Mouse (Mus musculus) gastrocnemius, adult 2 months (tissue): ENCODE measurements around the gene Cops9. TPM values are rescaled to one million over a fixed set of nuclear protein-coding genes. Genes with fewer than 3 reads are reported as not detected.

Source experiments
- DNase-seq: peaks from one replicate; pipeline ENCODE4 v3.0.0; 2022
- H3K27ac ChIP-seq: fragments of 200-600 bp; 2 replicates; pipeline ENCODE4 v1.8.1; 2022; ENCODE audit warnings: mild to moderate bottlenecking
- H3K4me3 ChIP-seq: fragments of 200-600 bp; 2 replicates; pipeline ENCODE4 v1.8.1; 2022; ENCODE audit warnings: mild to moderate bottlenecking, moderate library complexity
- CTCF ChIP-seq: fragments of 200-600 bp; IDR thresholded peaks from 2 replicates; pipeline ENCODE4 v1.8.1; 2022; ENCODE audit warnings: antibody characterized with exemption, mild to moderate bottlenecking, moderate library complexity
- intact Hi-C: fragments of 180-260 bp; cut with DNase I; formaldehyde crosslinking; loops from one replicate; pipeline ENCODE4 v1.15.1; 2025
- long read RNA-seq, 2 experiments: library from polyadenylated mRNA; stranded (forward); transcript quantifications; one replicate each; pipeline ENCODE4 v2.0.0; 2021
- total RNA-seq, 2 experiments: library from RNA; stranded (reverse); gene quantifications; 2 replicates each; pipeline ENCODE4 v1.2.3; 2021

Cops9 gene
- 100 to 1,000 TPM; 171 to 192 TPM for total RNA-seq
- long read RNA-seq, experiment 1, transcript Cops9-201 (3 exons, 438 nt) = major isoform, 50 of 53 reads
- long read RNA-seq, experiment 1, partial matches to known transcripts = 1 of 53 reads
- long read RNA-seq, experiment 1, other reads (novel, unspliced or antisense) = 0 of 53 reads
- long read RNA-seq, experiment 2, transcript Cops9-201 (3 exons, 438 nt) = major isoform, 74 of 76 reads
- long read RNA-seq, experiment 2, partial matches to known transcripts = 1 of 76 reads
- long read RNA-seq, experiment 2, other reads (novel, unspliced or antisense) = 1 of 76 reads

- TF ChIP-seq CTCF = no peak
- Histone ChIP-seq H3K4me3 (peak within 1 kb of the TSS; percentile 91), H3K27ac (peak within 1 kb of the TSS; percentile 89)
- intact Hi-C loops = no loop called here
- DNase-seq = peak; percentile 95
Observed at GRCm38 (mm10) chr1:92641514-92642272, at the start of gene Cops9. TSS of gene Cops9 (minus strand) at chr1:92641985.

- intact Hi-C loops = no loop called here
- no peak overlapping the region for H3K27ac ChIP-seq
- no peak for TF ChIP-seq CTCF
- no peak for DNase-seq
- no peak overlapping the region for H3K4me3 ChIP-seq
Observed at GRCm38 (mm10) chr1:92691166-92691844, 49.5 kb upstream of the Cops9 start.

- intact Hi-C loops = no loop called here
- DNase-seq = no peak
- Histone ChIP-seq H3K27ac (no peak overlapping the region), H3K4me3 (no peak overlapping the region)
- no peak for TF ChIP-seq CTCF
Observed at GRCm38 (mm10) chr1:92686994-92687393, 45.2 kb upstream of the Cops9 start.

GRCm38 (mm10) chr1:92683151-92683550 lies 41.4 kb upstream of the Cops9 start:
- no peak overlapping the region for H3K4me3 ChIP-seq
- peak overlapping the region; percentile 25 for H3K27ac ChIP-seq
- intact Hi-C loops = no loop called here
- DNase-seq = peak; percentile 58
- no peak for TF ChIP-seq CTCF

GRCm38 (mm10) chr1:92680668-92681603 lies 39.2 kb upstream of the Cops9 start:
- intact Hi-C loops = no loop called here
- Histone ChIP-seq H3K27ac (peak overlapping the region; percentile 53; the same call in 1 of the 2 replicates), H3K4me3 (no peak overlapping the region)
- peak; percentile 59 for DNase-seq
- TF ChIP-seq CTCF = no peak; the same call in 1 of the 2 replicates

GRCm38 (mm10) chr1:92678757-92679156 lies 37.0 kb upstream of the Cops9 start:
- no peak for TF ChIP-seq CTCF
- no peak for DNase-seq

GRCm38 (mm10) chr1:92676676-92676975 lies 34.8 kb upstream of the Cops9 start:
- Histone ChIP-seq H3K27ac (no peak overlapping the region), H3K4me3 (no peak overlapping the region)
- TF ChIP-seq CTCF = no peak
- no peak for DNase-seq
- intact Hi-C loops = no loop called here

More at GRCm38 (mm10) chr1:92678757-92679156, 37.0 kb upstream of the Cops9 start:
- no peak overlapping the region for H3K27ac ChIP-seq
- no peak overlapping the region for H3K4me3 ChIP-seq
- intact Hi-C loops = no loop called here

GRCm38 (mm10) chr1:92675932-92676675 lies 34.3 kb upstream of the Cops9 start:
- no peak for TF ChIP-seq CTCF
- Histone ChIP-seq H3K27ac (no peak overlapping the region), H3K4me3 (no peak overlapping the region)
- no peak for DNase-seq
- intact Hi-C loops = no loop called here

- intact Hi-C loops = no loop called here
- DNase-seq = no peak
- Histone ChIP-seq H3K4me3 (no peak overlapping the region), H3K27ac (no peak overlapping the region)
- TF ChIP-seq CTCF = no peak
Observed at GRCm38 (mm10) chr1:92673258-92673782, 31.5 kb upstream of the Cops9 start.

- TF ChIP-seq CTCF = no peak
- intact Hi-C loops = no loop called here
- H3K27ac ChIP-seq = no peak overlapping the region
- no peak for DNase-seq
- no peak overlapping the region for H3K4me3 ChIP-seq
Observed at GRCm38 (mm10) chr1:92671326-92671725, 29.5 kb upstream of the Cops9 start.

GRCm38 (mm10) chr1:92669430-92669829 lies 27.6 kb upstream of the Cops9 start:
- Histone ChIP-seq H3K4me3 (no peak overlapping the region), H3K27ac (no peak overlapping the region)
- TF ChIP-seq CTCF = no peak
- DNase-seq = no peak
- intact Hi-C loops = no loop called here
